Mouse (Mus musculus) liver, embryonic 15.5 days (tissue): ENCODE data around the gene Hps5. TPM values are rescaled to one million over a fixed set of nuclear protein-coding genes. Genes with fewer than 3 reads are reported as not detected.
A peak's percentile ranks its signal among the peaks of the same experiment; 100 is the strongest.
"Not testable (repeated sequence)": the region's sequence is repeated elsewhere in the genome, so short reads cannot be mapped to it uniquely, and the experiment has no call there.

Experiments
- ATAC-seq: fragments of 200-750 bp; cut with Nextera tagmentation; 2 replicates; pipeline ENCODE4 v1.8.0; 2017; ENCODE audit warnings: moderate number of reproducible peaks, mild to moderate bottlenecking, moderate library complexity; ENCODE audit not compliant: insufficient read depth
- H3K27ac ChIP-seq: fragments of 300-500 bp; sonication (generic); replicated peaks from 2 replicates; pipeline ENCODE4 v1.5.1; 2015; ENCODE audit warnings: mild to moderate bottlenecking, inconsistent platforms
- H3K27me3 ChIP-seq: fragments of 300-500 bp; sonication (generic); 2 replicates; pipeline ENCODE4 v1.6.1; 2015; ENCODE audit warnings: mild to moderate bottlenecking, inconsistent platforms
- H3K36me3 ChIP-seq: fragments of 300-500 bp; sonication (generic); replicated peaks from 2 replicates; pipeline ENCODE4 v1.6.1; 2015; ENCODE audit warnings: moderate library complexity, mild to moderate bottlenecking, inconsistent platforms
- H3K4me1 ChIP-seq: fragments of 300-500 bp; sonication (generic); replicated peaks from 2 replicates; pipeline ENCODE4 v1.6.1; 2015; ENCODE audit warnings: inconsistent platforms
- H3K4me2 ChIP-seq: fragments of 300-500 bp; sonication (generic); 2 replicates; pipeline ENCODE4 v1.6.1; 2015; ENCODE audit warnings: moderate library complexity, mild to moderate bottlenecking, inconsistent platforms
- H3K4me3 ChIP-seq: fragments of 300-500 bp; sonication (generic); replicated peaks from 2 replicates; pipeline ENCODE4 v1.5.1; 2015; ENCODE audit warnings: mild to moderate bottlenecking, inconsistent platforms
- H3K9ac ChIP-seq: fragments of 300-500 bp; sonication (generic); 2 replicates; pipeline ENCODE4 v1.6.1; 2015; ENCODE audit warnings: moderate library complexity, mild to moderate bottlenecking, inconsistent platforms
- H3K9me3 ChIP-seq: fragments of 300-500 bp; sonication (generic); replicated peaks from 2 replicates; pipeline ENCODE4 v1.6.1; 2016; ENCODE audit warnings: inconsistent platforms
- WGBS: fragments of 180-500 bp; shearing (Covaris S2); methylation state at CpG from one replicate; pipeline ENCODE4 v1.1.7; 2015; ENCODE audit warnings: mixed read lengths; ENCODE audit not compliant: insufficient replicate concordance; 5-methylcytosine and 5-hydroxymethylcytosine counted together
- polyA plus RNA-seq: library from polyadenylated mRNA; unstranded; fragments of >200 nt; fragmentation: Nextera tagmentation; extraction: Ambion mirVana; gene quantifications from 2 replicates; pipeline ENCODE4 v1.2.1, GENCODE M21; 2015

Hps5 gene
- polyA plus RNA-seq, 1 experiment from 2014 or later, result 6.7 TPM

- Histone ChIP-seq H3K4me1 (peaks cover 63% of the 10 kb centered on the region), H3K4me2 (no peak overlapping the region), H3K9ac (no peak overlapping the region), H3K4me3 (no peak overlapping the region), H3K27ac (no peak overlapping the region), H3K36me3 (no peaks in the 10 kb centered on the region), H3K27me3 (no peaks in the 10 kb centered on the region), H3K9me3 (no peaks in the 10 kb centered on the region)
- no peak for ATAC-seq
- 73% methylated on average over 5 of the region's 5 CpGs for WGBS
Measured at GRCm38 (mm10) chr7:46837073-46837472, 41.2 kb upstream of the Hps5 start.

- Histone ChIP-seq H3K27ac (no peak overlapping the region), H3K4me3 (no peak overlapping the region), H3K36me3 (no peaks in the 10 kb centered on the region), H3K27me3 (no peaks in the 10 kb centered on the region), H3K9me3 (no peaks in the 10 kb centered on the region), H3K4me2 (no peak overlapping the region), H3K4me1 (peaks cover 67% of the 10 kb centered on the region), H3K9ac (no peak overlapping the region)
- no peak for ATAC-seq
- 58% methylated on average over 5 of the region's 5 CpGs for WGBS
Measured at GRCm38 (mm10) chr7:46836357-46836756, 40.5 kb upstream of the Hps5 start.

- Histone ChIP-seq H3K27ac (no peak overlapping the region; the same call in 1 of the 2 replicates), H3K36me3 (no peaks in the 10 kb centered on the region), H3K9me3 (no peaks in the 10 kb centered on the region), H3K9ac (no peak overlapping the region), H3K27me3 (no peaks in the 10 kb centered on the region), H3K4me2 (no peak overlapping the region), H3K4me1 (peaks cover 69% of the 10 kb centered on the region), H3K4me3 (no peak overlapping the region)
- 69% methylated on average over 14 of the region's 14 CpGs for WGBS
- ATAC-seq, result no peak
Measured at GRCm38 (mm10) chr7:46834994-46835610, 39.2 kb upstream of the Hps5 start.

GRCm38 (mm10) chr7:46833670-46834255, 37.9 kb upstream of the Hps5 start:
- H3K27ac ChIP-seq, result peak overlapping the region; percentile 31
- no peaks in the 10 kb centered on the region for H3K27me3 ChIP-seq
- H3K4me2 ChIP-seq, result no peak overlapping the region
- 45% methylated on average over 7 of the region's 7 CpGs for WGBS
- no peak overlapping the region for H3K4me3 ChIP-seq
- H3K4me1 ChIP-seq, result peaks cover 59% of the 10 kb centered on the region
- H3K36me3 ChIP-seq, result no peaks in the 10 kb centered on the region
- no peaks in the 10 kb centered on the region for H3K9me3 ChIP-seq
- no peak overlapping the region for H3K9ac ChIP-seq
- no peak for ATAC-seq

- peak; percentile 68 for ATAC-seq
- no peak overlapping the region for H3K4me2 ChIP-seq
Measured at GRCm38 (mm10) chr7:46833266-46833665, 37.4 kb upstream of the Hps5 start.

GRCm38 (mm10) chr7:46832112-46832810, 36.4 kb upstream of the Hps5 start:
- ATAC-seq, H3K4me2 ChIP-seq, H3K9me3 ChIP-seq, H3K9ac ChIP-seq, H3K27ac ChIP-seq, H3K36me3 ChIP-seq, H3K27me3 ChIP-seq, H3K4me3 ChIP-seq: not testable (repeated sequence)
- peaks cover 56% of the 10 kb centered on the region for H3K4me1 ChIP-seq
- WGBS, result 65% methylated on average over 11 of the region's 11 CpGs

More at GRCm38 (mm10) chr7:46833266-46833665, 37.4 kb upstream of the Hps5 start:
- H3K36me3 ChIP-seq, result no peaks in the 10 kb centered on the region
- no peak overlapping the region for H3K9ac ChIP-seq
- peaks cover 54% of the 10 kb centered on the region for H3K4me1 ChIP-seq
- no peaks in the 10 kb centered on the region for H3K27me3 ChIP-seq
- no peak overlapping the region for H3K4me3 ChIP-seq
- no peaks in the 10 kb centered on the region for H3K9me3 ChIP-seq
- 6% methylated on average over 6 of the region's 6 CpGs for WGBS
- H3K27ac ChIP-seq, result peak overlapping the region; percentile 31

- H3K27ac ChIP-seq, result peak overlapping the region; percentile 78
- no peaks in the 10 kb centered on the region for H3K27me3 ChIP-seq
- H3K36me3 ChIP-seq, result no peaks in the 10 kb centered on the region
- WGBS, result 35% methylated on average over 8 of the region's 8 CpGs
- H3K9ac ChIP-seq, result no peak overlapping the region
- H3K4me2 ChIP-seq, result no peak overlapping the region
- no peak for ATAC-seq
- H3K4me3 ChIP-seq, result no peak overlapping the region
- peaks cover 56% of the 10 kb centered on the region for H3K4me1 ChIP-seq
- no peaks in the 10 kb centered on the region for H3K9me3 ChIP-seq
Measured at GRCm38 (mm10) chr7:46831693-46832092, 35.8 kb upstream of the Hps5 start.

- H3K27ac ChIP-seq, result peak overlapping the region; percentile 78
- WGBS, result 18% methylated on average over 13 of the region's 13 CpGs
- no peaks in the 10 kb centered on the region for H3K36me3 ChIP-seq
- H3K9me3 ChIP-seq, result no peaks in the 10 kb centered on the region
- H3K4me2 ChIP-seq, result no peak overlapping the region
- no peak overlapping the region for H3K9ac ChIP-seq
- H3K4me3 ChIP-seq, result no peak overlapping the region
- H3K27me3 ChIP-seq, result no peaks in the 10 kb centered on the region
- peak; percentile 9 for ATAC-seq
- H3K4me1 ChIP-seq, result peaks cover 56% of the 10 kb centered on the region
Measured at GRCm38 (mm10) chr7:46830799-46831590, 35.1 kb upstream of the Hps5 start.

- WGBS, result 69% methylated on average over 12 of the region's 12 CpGs
- Histone ChIP-seq H3K27ac (peak overlapping the region; percentile 78), H3K9ac (no peak overlapping the region), H3K9me3 (no peaks in the 10 kb centered on the region), H3K4me2 (no peak overlapping the region), H3K4me3 (no peak overlapping the region), H3K27me3 (no peaks in the 10 kb centered on the region), H3K36me3 (no peaks in the 10 kb centered on the region), H3K4me1 (peaks cover 56% of the 10 kb centered on the region)
- peak; percentile 74 for ATAC-seq
Measured at GRCm38 (mm10) chr7:46829911-46830310, 34.0 kb upstream of the Hps5 start.

- H3K4me2 ChIP-seq, result no peak overlapping the region
- ATAC-seq, result no peak
- H3K9ac ChIP-seq, result no peak overlapping the region
- no peaks in the 10 kb centered on the region for H3K27me3 ChIP-seq
- H3K9me3 ChIP-seq, result no peaks in the 10 kb centered on the region
- peaks cover 15% of the 10 kb centered on the region for H3K36me3 ChIP-seq
- H3K27ac ChIP-seq, result no peak overlapping the region
- WGBS, result 73% methylated on average over 2 of the region's 2 CpGs
- H3K4me3 ChIP-seq, result no peak overlapping the region
- peaks cover 38% of the 10 kb centered on the region for H3K4me1 ChIP-seq
Measured at GRCm38 (mm10) chr7:46827803-46828184, 31.9 kb upstream of the Hps5 start.
